Mouse (Mus musculus) B cell, adult 62 days (primary cell): ENCODE measurements around the gene Mgl2. TPM values are rescaled to one million over a fixed set of nuclear protein-coding genes. Genes with fewer than 3 reads are reported as not detected.

Source experiments
- total RNA-seq: library from RNA; stranded (reverse); gene quantifications from 4 replicates; pipeline ENCODE4 v1.2.4, GENCODE M21; 2023

The Mgl2 gene
- total RNA-seq: not detected in 4 replicates

DNA sequence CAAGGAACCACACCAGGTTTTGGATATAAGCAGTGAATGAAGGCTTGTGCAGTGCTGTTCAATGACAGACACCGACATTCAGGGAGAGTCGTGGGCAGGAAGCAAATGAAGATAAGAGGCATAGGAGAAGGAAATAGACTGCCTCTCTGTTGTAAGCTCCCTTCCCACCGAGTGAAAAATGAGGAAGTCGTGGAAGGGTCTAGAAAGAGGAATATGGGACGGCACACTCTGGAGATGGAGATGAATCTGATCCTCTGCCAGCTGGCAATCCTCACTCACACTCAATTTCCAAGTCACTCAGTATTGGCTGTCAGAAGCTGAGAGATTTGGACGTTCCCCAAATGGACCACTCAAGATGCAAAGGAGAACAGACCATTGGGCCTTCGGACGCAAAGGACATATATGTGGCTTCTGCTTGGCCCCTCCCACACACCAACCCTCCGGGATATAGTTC, at the start of gene Mgl2:
Gene Mgl2, plus strand, starts transcription at position 404 of the 454 bp plus-strand sequence.

DNA sequence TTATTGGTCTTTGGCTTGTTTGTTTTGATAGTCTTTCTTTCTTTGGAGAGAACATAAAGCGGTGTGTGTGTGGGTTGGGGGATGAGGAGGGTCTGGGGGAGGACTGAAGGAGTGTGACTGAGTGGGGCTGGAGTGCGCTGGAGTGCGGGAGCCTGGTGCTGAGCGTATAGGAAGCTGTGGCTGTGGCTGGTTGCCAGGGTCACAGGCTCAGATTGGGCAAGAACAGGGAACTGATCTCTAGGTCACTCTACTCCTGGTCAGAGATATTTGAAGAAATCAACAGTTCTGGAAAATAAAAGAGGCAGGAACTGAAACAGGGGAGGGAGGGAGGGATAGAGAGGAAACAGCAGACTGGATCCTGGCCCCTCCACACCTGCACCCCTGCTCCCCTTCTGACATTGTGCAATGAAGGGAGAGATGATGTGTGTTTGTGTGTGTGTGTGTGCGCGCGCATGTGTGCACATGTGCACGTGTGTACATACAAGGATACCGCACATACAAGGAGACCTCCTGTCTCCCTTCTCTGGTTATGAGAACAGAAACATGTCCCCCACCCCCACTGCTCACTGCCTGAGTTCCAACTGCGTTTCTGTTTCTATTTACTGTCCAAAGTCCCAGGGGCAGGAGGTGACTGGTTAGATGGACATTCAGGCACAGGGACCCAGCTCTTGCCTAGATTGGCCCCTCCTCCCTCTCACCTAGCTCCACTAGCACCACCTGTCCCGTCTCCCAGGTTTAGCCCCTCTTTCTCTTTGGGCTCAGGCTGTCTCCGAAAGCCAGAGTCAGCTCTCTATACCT, 37.9 kb upstream of the Mgl2 start, which contains the start of gene Asgr2:
Gene Asgr2, plus strand, starts transcription at position 659 of the 798 bp plus-strand sequence.

GRCm38 (mm10) chr11:70155897-70156296, 25.8 kb downstream of the Mgl2 start, which contains the start of gene Clec10a:
TSS of gene Clec10a (plus strand) at chr11:70156197.

Other genes with a start within 250 kb of the Mgl2 start
- 1.3 to 2.6 TPM (median 2.3 TPM) in 4 replicates for gene Kctd11, start 248.9 kb upstream of the Mgl2 start, total RNA-seq
- gene Acap1, start 234.8 kb upstream of the Mgl2 start, total RNA-seq: 473 to 501 TPM (median 485 TPM) in 4 replicates
- 1.2 to 3.5 TPM (median 2.0 TPM) in 4 replicates for gene 2810408A11Rik, start 229.3 kb upstream of the Mgl2 start, total RNA-seq
- gene Neurl4, start 229.3 kb upstream of the Mgl2 start, total RNA-seq: 51.5 to 76.4 TPM (median 73.4 TPM) in 4 replicates
- 144 to 150 TPM (median 147 TPM) in 4 replicates for gene Gps2, start 216.4 kb upstream of the Mgl2 start, total RNA-seq
- gene Eif5a, start 208.4 kb upstream of the Mgl2 start, total RNA-seq: 337 to 380 TPM (median 350 TPM) in 4 replicates
- not detected in 4 replicates for gene Ybx2, start 194.5 kb upstream of the Mgl2 start, total RNA-seq
- not detected in 4 replicates for gene Slc2a4, start 182.1 kb upstream of the Mgl2 start, total RNA-seq
- not detected in 4 replicates for gene Cldn7, start 165.6 kb upstream of the Mgl2 start, total RNA-seq
- gene Ctdnep1, start 149.2 kb upstream of the Mgl2 start, total RNA-seq: 87.5 to 123 TPM (median 99.1 TPM) in 4 replicates
- 49.4 to 55.9 TPM (median 52.5 TPM) in 4 replicates for gene Elp5, start 147.8 kb upstream of the Mgl2 start, total RNA-seq
- gene Gabarap, start 139.2 kb upstream of the Mgl2 start, total RNA-seq: 285 to 331 TPM (median 318 TPM) in 4 replicates
- 48.3 to 52.7 TPM (median 51.4 TPM) in 4 replicates for gene Phf23, start 134.6 kb upstream of the Mgl2 start, total RNA-seq
- gene Dvl2, start 129.7 kb upstream of the Mgl2 start, total RNA-seq: 51.2 to 61.3 TPM (median 58.7 TPM) in 4 replicates
- 44.6 to 55.5 TPM (median 48.8 TPM) in 4 replicates for gene Acadvl, start 114.9 kb upstream of the Mgl2 start, total RNA-seq
- gene Dlg4, start 113.4 kb upstream of the Mgl2 start, total RNA-seq: 3.9 to 7.2 TPM (median 4.3 TPM) in 4 replicates
- gene Asgr1, start 76.2 kb upstream of the Mgl2 start, total RNA-seq: not detected in 4 replicates
- gene Asgr2, start 37.7 kb upstream of the Mgl2 start, total RNA-seq: not detected in 4 replicates
- not detected in 4 replicates for gene Clec10a, start 25.9 kb downstream of the Mgl2 start, total RNA-seq
- not detected in 4 replicates for gene Slc16a11, start 82.4 kb downstream of the Mgl2 start, total RNA-seq
- 2.3 to 6.7 TPM (median 2.5 TPM) in 4 replicates for gene Slc16a13, start 90.7 kb downstream of the Mgl2 start, total RNA-seq
- 0.38 to 0.97 TPM (median 0.72 TPM) in 3 of 4 replicates, not detected in the other for gene Bcl6b, start 99.5 kb downstream of the Mgl2 start, total RNA-seq
- 58.0 to 66.5 TPM (median 65.5 TPM) in 4 replicates for gene 0610010K14Rik, start 107.6 kb downstream of the Mgl2 start, total RNA-seq
- gene Gm21988, start 109.5 kb downstream of the Mgl2 start, total RNA-seq: 1.9 to 7.8 TPM (median 4.1 TPM) in 4 replicates
- 56.1 to 99.7 TPM (median 83.1 TPM) in 4 replicates for gene Rnasek, start 109.5 kb downstream of the Mgl2 start, total RNA-seq
- 0.18 to 0.31 TPM (median 0.26 TPM) in 3 of 4 replicates, not detected in the other for gene Alox12, start 125.0 kb downstream of the Mgl2 start, total RNA-seq
- not detected in 4 replicates for gene Alox12e, start 192.3 kb downstream of the Mgl2 start, total RNA-seq
- gene Alox15, start 221.7 kb downstream of the Mgl2 start, total RNA-seq: 2.2 TPM in 1 of 4 replicates, not detected in the others